Mouse (Mus musculus) common myeloid progenitor, adult 5-6 weeks (primary cell): ENCODE data around the gene Rasa2. TPM values are rescaled to one million over a fixed set of nuclear protein-coding genes. Genes with fewer than 3 reads are reported as not detected.

Source experiments
- ATAC-seq: replicated peaks from 2 replicates; pipeline ENCODE4 v1.8.0; 2016; ENCODE audit warnings: low read depth, mild to moderate bottlenecking, moderate TSS enrichment, inconsistent platforms; ENCODE audit not compliant: poor library complexity, severe bottlenecking
- total RNA-seq: library from RNA; stranded (forward); fragments of 200-1000, 187-1606 nt; gene quantifications from 2 replicates; pipeline ENCODE4 v1.2.3, GENCODE M21; 2017

The Rasa2 gene
- total RNA-seq, 1 experiment from 2014 or later, result 11.3 TPM

GRCm38 (mm10) chr9:96644002-96644401 lies 12.6 kb upstream of the Rasa2 start:
- peak; percentile 53 for ATAC-seq

DNA sequence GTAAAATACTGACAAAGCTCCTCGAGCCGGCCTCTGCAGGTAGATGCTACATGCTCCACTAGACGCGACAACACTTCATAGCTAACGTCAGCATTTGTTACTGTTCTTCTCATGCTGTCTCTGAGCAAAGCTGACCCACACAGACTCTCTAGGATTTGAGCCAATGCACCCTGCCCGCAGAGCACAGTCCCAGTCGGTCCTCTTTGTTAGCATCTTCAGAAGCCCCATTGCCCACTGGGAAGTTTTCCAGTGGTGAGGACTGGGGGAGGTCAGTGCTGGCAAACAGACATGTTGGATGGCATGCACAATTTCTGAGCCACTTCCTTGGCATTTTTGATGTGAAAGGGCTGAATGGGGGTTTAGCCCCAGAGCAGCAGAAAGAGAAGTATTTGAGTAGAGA lies 8.0 kb upstream of the Rasa2 start:
- ATAC-seq, result no peak

GRCm38 (mm10) chr9:96638508-96638907 lies 7.1 kb upstream of the Rasa2 start:
- ATAC-seq, result no peak

DNA sequence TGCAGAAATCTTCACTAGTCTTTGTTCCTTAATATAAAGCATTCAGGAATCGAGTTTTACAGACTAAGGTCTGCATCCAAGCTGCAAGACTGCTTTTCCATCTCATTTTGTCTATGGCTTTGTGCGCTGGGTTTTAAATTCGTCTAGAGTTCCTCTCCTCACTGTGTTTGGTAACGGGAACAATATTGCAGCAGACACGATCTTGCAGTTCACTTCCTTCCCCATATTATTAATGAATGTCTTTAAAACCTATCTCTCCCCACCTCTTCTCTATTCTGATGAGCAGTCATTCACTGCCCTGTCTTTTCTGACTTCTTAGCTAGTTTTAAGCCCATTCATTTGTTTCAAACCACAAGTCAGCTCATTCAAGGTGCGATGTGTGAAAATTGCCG lies 5.7 kb upstream of the Rasa2 start:
- ATAC-seq, result peak; percentile 46

DNA sequence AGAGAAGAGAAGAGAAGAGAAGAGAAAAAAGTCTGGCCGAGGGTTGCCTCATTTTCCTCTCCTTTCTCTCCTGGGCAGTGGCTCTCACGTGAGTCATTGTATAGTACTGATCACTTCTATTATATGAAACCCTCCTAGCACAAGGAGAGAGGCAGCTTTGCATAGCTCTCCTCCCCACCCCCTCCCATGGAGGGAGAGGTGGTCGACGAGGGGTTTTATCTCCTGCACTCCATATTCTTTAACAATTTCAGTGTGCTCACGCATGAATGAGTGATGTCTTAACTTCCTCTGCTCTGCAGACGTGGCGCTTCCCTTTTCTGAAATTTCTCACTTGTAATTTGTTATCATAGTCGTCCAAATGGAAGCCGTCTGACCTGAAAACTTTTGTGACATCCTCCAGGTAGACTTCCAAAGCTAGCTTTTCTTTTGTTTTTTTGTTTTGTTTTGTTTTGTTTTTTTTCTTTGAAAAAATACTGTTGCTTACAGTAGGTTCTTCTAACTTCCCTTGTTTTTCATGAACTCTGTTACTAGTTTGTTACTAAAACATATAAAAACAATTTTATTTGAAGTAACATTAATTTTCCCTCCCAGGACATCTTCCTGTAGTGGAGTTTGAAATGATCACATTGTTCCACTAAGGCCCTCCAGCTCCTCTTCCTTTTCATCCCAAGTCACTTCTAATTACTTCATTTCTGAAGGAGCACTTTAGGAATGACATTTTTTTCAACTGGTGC lies 5.2 kb upstream of the Rasa2 start:
- peak; percentile 67 for ATAC-seq

DNA sequence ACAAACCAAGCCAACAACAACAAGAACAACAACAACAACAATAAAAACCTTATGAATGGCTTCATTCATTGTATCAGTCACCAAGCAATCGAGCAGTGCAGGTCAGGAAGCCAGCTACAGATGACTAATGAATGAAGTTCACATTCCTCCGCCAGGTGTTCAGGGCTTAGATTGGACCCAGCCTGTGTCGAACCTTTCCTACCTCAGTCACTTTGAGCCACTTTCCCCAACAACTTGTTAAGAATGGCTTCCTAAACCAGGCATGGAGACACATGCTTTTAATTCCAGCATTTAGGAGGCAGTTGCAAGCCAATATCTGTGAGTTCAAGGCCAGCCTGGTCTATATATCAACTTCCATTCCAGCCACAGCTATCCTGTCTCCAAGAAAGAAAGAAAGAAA lies 4.5 kb upstream of the Rasa2 start:
- ATAC-seq, result no peak

- ATAC-seq, result no peak
Measured at GRCm38 (mm10) chr9:96635176-96635575, 3.8 kb upstream of the Rasa2 start.

DNA sequence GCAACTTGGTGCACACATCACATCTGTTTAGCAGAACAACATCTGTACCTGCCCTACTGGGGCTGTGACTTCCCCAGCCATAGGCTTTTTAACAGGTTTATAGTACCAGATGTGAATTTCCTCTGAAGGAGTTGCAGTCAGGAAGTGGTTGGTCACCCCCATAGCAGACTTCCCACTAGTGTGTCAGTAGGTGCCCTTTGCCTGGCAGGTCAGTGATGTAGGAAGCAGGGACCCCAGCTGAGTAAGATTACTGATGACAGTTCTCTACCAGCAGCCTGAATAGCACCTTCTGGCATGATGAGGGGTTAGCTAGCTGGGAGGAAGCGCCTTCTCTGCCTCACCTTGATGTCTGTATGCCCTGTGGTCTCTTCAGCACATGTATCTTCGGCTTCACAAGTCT lies 2.4 kb upstream of the Rasa2 start:
- ATAC-seq, result no peak

DNA sequence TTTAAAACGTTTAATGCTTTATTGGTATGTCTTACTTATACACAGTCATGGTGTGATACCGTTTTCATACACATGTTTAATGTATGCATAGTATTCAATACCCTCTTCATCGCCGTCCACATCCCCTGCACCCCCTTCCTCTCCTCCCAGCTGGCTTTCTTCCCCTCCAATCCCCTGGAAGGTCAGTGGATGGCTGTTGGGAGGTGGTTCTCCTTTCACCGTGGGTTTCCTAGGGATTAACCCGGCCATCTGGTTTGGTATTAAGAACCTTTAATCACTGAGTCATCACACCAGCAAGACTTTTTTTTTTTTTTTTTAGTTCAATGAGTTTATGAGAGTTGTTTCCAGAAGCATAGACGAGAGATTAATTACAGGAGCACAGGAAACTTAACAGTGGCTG lies 1.3 kb upstream of the Rasa2 start:
- ATAC-seq, result no peak

DNA sequence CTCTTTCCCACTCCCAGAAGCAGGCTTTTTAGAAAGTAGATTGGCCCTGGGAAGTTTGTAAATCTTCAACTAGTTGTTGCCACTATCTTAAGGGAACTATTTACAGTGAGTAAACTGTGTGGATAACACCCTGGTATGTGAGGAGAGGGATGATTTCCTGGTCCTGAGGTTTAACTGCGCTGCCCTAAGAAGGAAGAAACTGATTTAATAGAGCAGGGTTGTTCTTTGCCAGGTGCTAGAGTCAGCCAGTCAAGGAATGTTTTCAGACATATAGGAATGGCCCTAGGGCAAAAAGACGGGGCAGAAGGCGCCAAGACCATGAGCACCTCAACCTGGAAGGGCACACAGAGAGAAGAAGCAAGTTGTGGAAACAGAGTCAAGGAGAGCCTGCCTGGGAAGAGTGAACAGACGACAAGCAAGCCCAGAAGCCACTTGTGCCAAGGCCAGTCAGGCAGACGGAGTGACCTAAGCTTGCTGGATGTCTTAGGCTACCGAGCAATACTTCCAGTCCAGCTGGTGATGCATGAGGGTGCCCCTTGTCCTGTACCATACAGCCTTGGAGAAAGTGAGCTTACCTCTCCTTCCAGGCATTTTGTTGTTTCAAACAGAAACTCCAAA lies 765 bp upstream of the Rasa2 start:
- ATAC-seq, result no peak

DNA sequence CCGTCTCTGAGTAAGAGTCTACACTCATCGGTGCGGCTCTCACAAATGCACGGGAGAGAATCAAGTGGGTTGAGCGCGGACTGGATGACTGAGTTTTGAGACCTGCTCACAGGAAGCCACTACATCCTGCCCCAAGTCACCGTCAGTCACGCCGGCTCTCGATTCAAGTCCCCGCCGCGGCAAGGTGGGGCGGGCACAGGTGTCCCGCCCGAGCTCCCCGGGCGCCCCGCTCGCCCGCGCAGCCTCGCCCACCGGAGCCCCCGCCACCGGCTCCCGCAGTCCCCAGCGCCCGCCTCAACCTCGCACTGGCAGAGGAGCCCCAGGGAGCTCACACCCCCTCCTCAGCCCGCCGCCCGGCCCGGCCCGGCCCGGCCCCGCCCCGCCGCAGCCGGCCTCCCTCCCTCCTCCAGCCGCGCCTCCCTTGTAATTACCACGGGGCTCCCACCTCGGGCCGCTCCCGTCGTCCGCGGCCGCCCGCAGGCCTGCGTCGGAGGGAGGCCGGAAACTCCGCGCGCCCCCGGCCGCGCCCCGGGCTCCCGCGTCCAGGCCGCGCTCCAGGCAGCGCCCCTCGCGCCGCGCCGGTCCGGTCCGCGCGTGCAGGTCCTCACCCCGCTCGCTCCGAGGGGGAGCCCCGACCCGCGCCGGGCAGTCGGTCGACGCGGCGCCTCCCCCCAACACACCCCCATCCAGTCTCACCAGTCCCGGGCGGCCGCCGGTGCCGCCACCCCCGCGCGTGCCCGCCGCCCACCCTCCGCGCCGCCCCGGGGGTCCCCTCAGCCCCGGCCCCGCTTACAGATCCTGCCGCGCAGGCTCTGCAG lies 637 bp downstream of the Rasa2 start:
- peak; percentile 12; the same call in 1 of the 2 replicates for ATAC-seq

DNA sequence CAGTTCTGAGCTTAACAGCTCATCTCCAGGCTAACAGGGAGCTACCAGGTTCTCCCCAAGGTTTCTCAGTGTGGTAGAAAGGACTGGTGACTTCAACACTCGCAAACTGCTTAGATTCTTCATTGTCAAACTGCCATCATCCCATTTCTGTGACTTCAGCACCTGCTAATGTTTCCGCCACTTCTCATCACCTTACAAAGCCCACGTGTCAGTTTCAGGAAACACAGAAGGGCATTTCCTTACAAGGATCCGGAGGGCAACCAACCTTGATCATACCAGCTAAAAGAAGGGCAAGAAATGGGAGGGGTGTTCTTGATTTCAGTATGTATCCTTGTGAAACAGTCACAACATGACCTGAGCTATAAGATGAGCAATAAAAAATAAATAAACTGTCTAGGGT lies 2.3 kb downstream of the Rasa2 start:
- no peak for ATAC-seq

- peak; percentile 23; the same call in 1 of the 2 replicates for ATAC-seq
Measured at GRCm38 (mm10) chr9:96627557-96628085, 3.8 kb downstream of the Rasa2 start.

GRCm38 (mm10) chr9:96627042-96627441 lies 4.4 kb downstream of the Rasa2 start:
- no peak for ATAC-seq

DNA sequence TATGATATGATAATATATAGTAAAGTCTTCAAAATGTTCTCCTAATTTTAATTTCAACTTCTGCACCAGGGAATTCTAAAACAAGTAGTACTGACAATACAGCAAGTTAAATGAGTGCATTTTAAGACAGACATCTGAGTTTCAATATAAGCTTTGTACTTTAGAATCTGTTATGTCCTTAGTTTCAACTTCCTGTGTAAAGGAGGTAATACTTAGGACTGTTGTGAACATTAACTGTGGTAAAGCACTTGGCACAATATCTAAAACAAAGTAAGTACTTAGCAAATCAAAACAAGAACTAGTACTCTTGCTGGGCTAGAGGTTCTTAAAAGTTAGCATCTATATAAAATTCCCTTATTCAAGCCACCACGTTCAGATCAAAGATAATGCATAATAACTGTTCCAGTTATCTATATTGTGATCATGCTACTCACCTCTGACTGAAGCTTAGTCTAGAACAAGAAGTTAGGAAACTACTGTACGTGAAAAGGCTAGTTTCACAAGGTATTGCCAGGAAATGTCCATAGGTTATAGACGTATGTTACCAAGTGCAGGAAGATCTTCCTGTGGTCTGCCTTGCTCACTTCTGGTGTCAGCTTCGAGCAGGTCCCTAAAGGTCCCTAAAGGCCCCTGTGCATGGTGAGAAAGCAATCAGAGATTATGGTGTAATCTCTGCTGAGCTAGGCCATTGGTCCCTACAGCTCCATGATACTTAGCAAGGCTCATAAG lies 12.8 kb downstream of the Rasa2 start:
- ATAC-seq, result no peak

- ATAC-seq, result peak; percentile 87
Measured at GRCm38 (mm10) chr9:96612297-96612696, 19.1 kb downstream of the Rasa2 start.

DNA sequence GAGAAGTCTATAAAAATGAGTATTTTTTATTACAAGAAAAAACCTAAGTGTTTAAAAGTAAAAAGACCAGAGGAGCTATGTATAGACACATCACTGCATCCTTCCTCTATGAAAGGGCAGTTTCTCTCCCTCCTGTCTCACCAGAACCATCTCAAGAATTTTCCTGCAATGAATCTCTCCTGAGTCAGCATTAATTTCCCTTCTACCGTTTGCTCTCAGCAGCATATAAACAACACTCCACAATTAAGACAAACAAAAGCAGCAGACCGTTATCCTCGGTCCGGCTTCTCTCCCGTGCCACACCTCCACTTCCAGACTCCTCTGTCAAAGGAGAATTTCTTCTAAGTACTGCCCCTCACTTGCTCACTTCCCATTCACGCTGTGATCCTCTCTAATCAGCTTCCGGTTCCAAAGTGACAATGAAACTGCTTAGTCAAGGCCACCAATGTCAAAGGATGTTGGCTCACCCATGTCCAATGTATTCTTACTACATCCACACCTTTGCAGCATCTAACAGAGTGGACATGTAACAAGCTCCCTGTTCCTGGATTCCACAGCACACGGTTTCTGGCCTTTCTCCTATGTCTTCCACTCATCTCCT lies 19.6 kb downstream of the Rasa2 start:
- ATAC-seq, result peak; percentile 57

- ATAC-seq, result no peak
Measured at GRCm38 (mm10) chr9:96610813-96611212, 20.6 kb downstream of the Rasa2 start.

- 0 out of 2 replicates have a peak, but pooled peaks have one; percentile 25 for ATAC-seq
Measured at GRCm38 (mm10) chr9:96603416-96603815, 28.0 kb downstream of the Rasa2 start.

GRCm38 (mm10) chr9:96597899-96598298 lies 33.5 kb downstream of the Rasa2 start:
- no peak for ATAC-seq
